ENCODE assay signal across 27 mouse cellular contexts in the genomic region with DNA sequence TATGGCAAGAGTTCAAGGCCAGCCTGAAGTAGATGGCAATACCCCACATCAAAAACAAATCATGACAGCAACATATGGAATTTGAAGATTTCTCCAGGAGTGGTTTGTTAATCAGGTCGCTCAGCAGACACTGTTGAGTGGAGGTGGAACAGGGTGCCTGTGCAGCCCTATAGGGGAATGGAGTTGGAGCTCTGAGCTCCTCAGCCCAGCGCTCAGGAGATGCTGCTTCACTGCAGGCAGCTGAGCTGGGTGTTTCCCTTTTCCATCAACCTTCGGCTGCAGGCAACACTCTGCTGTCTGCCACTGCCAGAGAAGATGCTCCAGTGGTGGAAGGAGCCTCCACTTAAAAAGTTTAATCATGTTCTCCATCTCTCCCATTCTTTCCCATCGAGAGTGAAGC.
"Had no signal": no experiment of that assay in that cellular context is flagged by ENCODE, and none has a peak within 500 bp of the region (broad histone marks: within the 10 kb centered on the region; RNA-seq: fewer than 3 reads in every experiment).

No protein-coding gene starts in this region.

- H3K27ac ChIP-seq: embryonic facial prominence, embryonic 10.5 days; embryonic facial prominence, embryonic 12.5 days; embryonic facial prominence, embryonic 13.5 days; embryonic facial prominence, embryonic 15.5 days; forebrain, embryonic 10.5 days; forebrain, embryonic 12.5 days; forebrain, embryonic 13.5 days; forebrain, embryonic 15.5 days; gastrocnemius, adult 2 months; heart, adult 2 months had no signal

- ATAC-seq: forebrain, embryonic 13.5 days; forebrain, embryonic 14.5 days; forebrain, embryonic 15.5 days; forebrain, embryonic 16.5 days; forebrain, postnatal 0 days had no signal

- H3K4me3 ChIP-seq: embryonic facial prominence, embryonic 10.5 days; embryonic facial prominence, embryonic 12.5 days; embryonic facial prominence, embryonic 13.5 days; embryonic facial prominence, embryonic 15.5 days; erythroblast, embryonic 14.5 days; forebrain, embryonic 10.5 days; forebrain, embryonic 12.5 days; forebrain, embryonic 13.5 days; forebrain, embryonic 15.5 days; gastrocnemius, adult 2 months; heart, adult 2 months; heart, embryonic 12.5 days had no signal

- H3K36me3 ChIP-seq: embryonic facial prominence, embryonic 10.5 days; embryonic facial prominence, embryonic 12.5 days; embryonic facial prominence, embryonic 13.5 days; embryonic facial prominence, embryonic 15.5 days; forebrain, embryonic 10.5 days; forebrain, embryonic 12.5 days; forebrain, embryonic 15.5 days; heart, embryonic 12.5 days had no signal

- H3K9me3 ChIP-seq: embryonic facial prominence, embryonic 10.5 days; embryonic facial prominence, embryonic 12.5 days; embryonic facial prominence, embryonic 13.5 days; embryonic facial prominence, embryonic 15.5 days; forebrain, embryonic 10.5 days; forebrain, embryonic 12.5 days; forebrain, embryonic 13.5 days; forebrain, embryonic 15.5 days; heart, embryonic 12.5 days had no signal

- DNase-seq: cerebellum, adult 18-20 months; cerebellum, adult 8-10 months; cerebellum, adult 9-11 months; cerebellum, postnatal 10 days; cerebellum, postnatal 14 days; cerebellum, postnatal 25 days; cerebellum, postnatal 36 days; embryo, embryonic 11 days; forebrain, postnatal 0 days; gastrocnemius, adult 2 months; gastrocnemius, postnatal 10 days; gastrocnemius, postnatal 14 days; gastrocnemius, postnatal 25 days; gastrocnemius, postnatal 36 days; heart, adult 2 months had no signal

- H3K4me1 ChIP-seq: embryonic facial prominence, embryonic 12.5 days; embryonic facial prominence, embryonic 13.5 days; embryonic facial prominence, embryonic 15.5 days; forebrain, embryonic 10.5 days; forebrain, embryonic 12.5 days; forebrain, embryonic 13.5 days; forebrain, embryonic 15.5 days had no signal

- H3K27me3 ChIP-seq: embryonic facial prominence, embryonic 12.5 days; embryonic facial prominence, embryonic 13.5 days; embryonic facial prominence, embryonic 15.5 days; forebrain, embryonic 12.5 days; forebrain, embryonic 13.5 days; forebrain, embryonic 15.5 days; heart, embryonic 12.5 days had no signal
